Mouse (Mus musculus): ENCODE results near the gene Ifitm7.

GRCm38 (mm10) chr16:13983161-13983560 is 3.5 kb downstream of the Ifitm7 start:
- TF ChIP-seq POLR2A (IDR thresholded peaks at IDR 0.05; ENCODE audit: insufficient read depth, low read depth, low read length) (no peak), CTCF (IDR thresholded peaks at IDR 0.05; ENCODE audit: insufficient read depth, low read depth, low read length) (no peak)

Data from olfactory bulb, adult 2 months (tissue).